Mouse (Mus musculus): Measurements from ENCODE around the gene Abcf2.

The Abcf2 gene

DNA sequence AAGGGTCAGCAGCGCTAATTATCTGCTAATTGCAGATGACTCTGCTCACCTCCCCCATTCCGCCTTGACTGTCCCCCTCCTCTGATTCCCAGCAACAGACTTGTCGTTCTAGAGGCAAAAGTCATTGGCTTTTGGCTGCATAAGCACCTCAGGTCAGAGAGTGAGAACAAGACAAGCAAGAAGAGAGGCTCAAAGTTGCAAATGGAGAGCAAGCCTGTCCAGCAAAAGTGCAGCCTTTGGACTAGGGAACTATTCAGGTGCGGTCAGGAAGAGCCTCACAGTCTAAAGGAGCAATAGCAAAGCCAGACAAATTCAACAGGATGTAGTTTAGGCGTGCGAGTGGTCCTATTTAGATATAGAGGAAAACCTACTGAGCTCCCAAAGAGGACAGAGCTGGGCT, 49.5 kb downstream of the Abcf2 start:
- no peak for DNase-seq (ENCODE audit: extremely low read depth, low read depth)

DNA sequence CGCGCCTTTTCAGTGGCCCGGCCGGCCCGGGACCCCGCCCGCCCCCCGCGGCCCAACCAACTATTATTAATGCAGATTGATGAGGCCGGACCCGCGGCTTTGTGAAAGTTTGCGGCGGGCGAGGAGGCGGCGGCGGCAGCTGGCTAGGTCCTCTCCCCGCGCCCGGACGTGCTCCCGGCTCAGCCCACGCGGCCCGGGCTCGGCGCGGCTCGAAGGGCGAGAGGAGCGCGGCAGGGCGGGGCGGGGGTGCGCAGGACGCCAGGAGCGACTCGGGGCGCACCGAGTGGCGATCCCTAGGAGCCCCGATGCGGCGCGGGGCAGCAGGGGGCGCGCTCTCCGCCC, 50.4 kb downstream of the Abcf2 start, which contains the start of gene Gbx1:
Gene Gbx1 (minus strand): TSS at position 314 of the 342 bp plus-strand sequence.
- DNase-seq (ENCODE audit: extremely low read depth, low read depth) = no peak

DNA sequence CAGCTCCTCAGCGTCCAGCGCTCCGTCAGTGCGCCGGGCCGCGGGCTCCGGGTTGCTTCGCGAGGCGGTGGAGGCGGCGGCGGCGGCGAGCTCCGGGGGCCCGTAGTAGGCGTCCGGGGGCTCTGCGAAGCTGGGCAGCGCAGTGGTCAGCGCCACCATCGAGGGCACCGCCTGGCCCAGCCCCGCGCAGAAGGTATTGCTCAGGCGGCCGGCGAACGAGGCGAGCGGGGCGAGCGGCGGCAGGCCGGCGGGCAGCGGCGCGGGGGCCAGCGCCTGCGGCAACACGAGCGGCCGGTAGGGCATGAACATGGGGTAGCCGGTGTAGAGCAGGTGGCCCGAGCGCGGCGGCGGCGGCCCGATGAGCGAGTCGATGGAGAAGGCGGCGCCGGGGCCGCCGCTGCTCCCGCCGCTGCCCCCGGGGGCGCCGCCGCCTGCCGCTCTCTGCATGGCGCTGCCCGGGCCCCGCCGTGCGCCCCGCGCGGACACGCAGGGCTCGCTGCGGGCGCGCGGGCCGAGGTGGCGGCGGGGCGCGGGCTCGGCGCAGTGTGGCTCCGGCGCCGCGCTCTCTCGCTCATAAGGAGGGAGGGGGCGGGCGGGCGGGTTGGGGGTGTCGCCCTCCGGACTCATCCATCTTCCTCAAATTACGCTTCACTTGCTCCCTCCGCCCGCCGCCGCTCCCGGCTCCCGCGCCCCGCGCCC, 50.9 kb downstream of the Abcf2 start:
- DNase-seq (ENCODE audit: extremely low read depth, low read depth) = no peak

DNA sequence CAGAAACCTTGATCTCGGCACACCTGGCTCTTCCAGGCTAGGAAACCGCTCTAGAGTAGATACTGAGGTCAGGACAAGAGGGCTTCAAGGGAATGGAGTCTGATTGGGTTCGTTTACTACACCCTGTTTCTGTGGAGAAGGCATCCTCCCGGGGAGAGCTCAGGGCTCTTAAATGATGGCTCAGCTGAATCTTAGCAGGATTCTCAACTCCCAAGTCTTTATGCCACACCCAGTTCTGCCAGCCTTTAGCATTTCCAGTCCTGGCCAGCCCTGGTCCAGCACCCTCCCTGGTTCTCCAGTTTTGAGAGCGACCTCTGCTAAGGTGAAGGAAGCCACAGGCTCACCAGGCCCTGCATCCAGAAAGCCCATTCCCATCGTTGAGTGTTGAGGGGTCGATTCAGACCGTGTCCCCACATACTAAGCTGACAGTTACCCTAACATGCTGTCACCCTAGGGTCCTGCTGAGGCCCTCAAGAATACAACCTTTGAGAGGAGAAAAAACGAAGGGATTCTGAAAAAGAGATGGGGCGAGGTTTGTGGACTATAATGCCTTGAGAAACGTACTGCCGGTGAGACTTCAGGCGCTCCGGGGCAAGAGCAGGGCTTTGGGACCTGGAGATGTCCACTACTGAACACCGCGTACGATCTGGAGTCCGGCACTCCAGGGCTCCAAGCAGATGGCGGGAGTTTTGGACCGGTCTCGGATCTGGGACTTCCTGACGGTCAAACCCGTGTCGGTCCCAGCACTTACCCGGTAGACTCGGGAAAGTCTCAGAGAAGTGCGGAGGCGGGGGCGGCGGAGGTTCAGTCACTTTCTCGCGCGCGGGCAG, 51.7 kb downstream of the Abcf2 start:
- no peak for DNase-seq (ENCODE audit: extremely low read depth, low read depth)

DNA sequence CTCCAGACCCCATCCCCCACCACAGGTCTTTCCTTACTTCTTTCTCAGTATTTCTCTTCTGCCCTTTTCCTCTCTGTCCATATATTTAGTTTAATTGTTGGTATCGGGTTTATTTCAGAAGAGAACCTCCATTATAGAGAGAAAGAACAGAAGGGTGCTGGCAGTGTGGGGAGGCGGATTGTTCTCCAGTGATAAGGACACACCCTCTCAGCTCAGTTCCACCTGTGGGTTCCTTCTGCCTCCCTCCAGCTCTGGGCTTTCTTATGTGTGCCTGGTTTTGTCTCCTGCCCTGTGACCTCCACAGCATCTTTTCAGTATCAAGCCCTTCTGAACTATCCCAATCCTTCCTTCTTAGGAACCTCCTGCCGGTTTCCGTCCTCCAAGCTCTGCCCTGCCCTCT, 52.7 kb downstream of the Abcf2 start:
- no peak for DNase-seq (ENCODE audit: extremely low read depth, low read depth)

DNA sequence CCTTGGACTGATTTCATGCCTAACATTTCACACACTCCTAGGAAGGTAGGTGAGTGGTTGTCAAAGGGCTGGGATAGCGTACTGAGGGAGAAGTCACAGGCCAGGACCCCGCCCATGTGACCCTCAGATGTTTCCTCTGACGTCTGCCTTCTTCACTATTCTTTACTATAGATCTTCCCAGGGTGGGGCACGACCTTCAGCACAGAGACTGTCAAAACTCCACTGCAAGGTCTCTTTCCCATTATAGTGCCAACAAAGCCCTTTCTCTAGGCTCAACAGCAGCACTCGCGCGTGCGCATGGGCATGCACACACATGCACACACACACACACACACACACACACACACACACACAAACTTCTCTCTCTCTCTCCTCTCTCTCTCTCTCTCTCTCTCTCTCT, 53.5 kb downstream of the Abcf2 start:
- DNase-seq (ENCODE audit: extremely low read depth, low read depth) = no peak

DNA sequence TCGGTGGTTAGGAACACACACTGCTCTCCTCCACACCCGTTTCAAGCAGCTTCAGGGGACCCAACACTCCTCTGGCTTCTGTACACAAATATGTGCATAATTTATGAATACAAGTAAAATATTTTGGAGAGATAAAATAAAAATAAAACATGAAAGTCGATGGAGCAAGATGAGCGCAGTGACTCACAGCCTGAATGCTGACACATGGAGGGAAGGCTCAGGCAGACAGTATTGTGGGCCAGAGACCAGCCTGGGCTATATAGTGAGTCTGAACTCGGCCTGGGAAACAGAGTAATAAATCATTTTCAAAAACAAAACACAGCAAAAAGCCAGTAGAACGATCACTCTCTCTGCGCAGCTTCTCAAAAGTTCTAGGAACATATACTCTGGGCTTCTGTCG, 55.9 kb downstream of the Abcf2 start:
- no peak for DNase-seq (ENCODE audit: extremely low read depth, low read depth)

All from MEL-GATA-1-ER (cell line).